Mouse (Mus musculus) liver, adult 2 months (tissue): ENCODE results near the gene Prok1.

Experiments used
- CTCF ChIP-seq: fragments of 200-500 bp; IDR thresholded peaks from 2 replicates; pipeline ENCODE4 v1.5.1; 2011; ENCODE audit warnings: low read depth, low read length, control low read depth
- POLR2A ChIP-seq: fragments of 200-500 bp; IDR thresholded peaks from 2 replicates; pipeline ENCODE4 v1.6.1; 2011; ENCODE audit warnings: low read length, control low read depth; ENCODE audit not compliant: insufficient read depth; ENCODE audit errors: extremely low read depth

DNA sequence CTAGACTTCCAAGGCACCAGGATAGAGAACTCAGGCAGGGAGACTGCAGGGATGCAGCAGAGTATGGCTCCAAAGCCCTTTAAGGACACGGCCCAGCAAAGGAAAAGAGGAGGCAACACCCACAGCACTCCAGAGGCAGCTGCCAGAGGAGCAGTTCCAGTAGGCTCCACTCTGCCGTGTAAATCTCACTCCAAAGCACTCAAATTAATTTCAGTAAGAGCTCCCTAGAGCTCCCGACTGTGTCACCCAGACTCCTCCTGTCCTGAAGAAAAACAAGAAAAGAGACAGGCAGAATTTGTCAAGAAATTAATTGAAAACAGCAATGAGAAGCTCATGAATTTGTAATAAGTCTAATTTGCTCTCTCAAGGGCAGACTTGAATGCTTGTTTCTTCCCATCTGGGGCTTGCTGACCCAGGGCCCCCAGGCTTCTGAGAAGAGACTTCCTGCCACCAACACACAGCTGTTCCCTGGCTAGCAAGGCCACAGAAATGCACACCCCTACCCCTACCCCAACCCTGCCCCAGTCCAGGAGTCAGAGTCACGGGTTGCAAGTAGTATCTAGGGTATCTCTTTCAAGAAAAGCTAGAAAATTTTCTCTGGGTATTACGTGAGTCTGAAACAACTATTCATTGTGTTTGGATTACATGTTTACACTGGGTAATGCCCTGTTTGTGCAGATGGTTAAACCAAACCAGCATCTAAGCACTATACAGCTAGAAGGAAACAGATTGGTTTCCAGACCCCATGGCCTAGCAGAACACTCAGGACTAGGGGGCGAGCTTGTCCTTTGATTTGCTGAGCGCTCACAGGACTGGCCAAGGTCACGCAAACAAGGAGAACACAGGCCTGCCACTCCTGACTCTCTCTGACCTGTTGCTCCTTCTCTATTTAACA is 21.7 kb upstream of the Prok1 start:
- TF ChIP-seq CTCF (no peak), POLR2A (no peak)
